Mouse (Mus musculus): Measurements from ENCODE around the gene Ostf1.

Ostf1 gene

DNA sequence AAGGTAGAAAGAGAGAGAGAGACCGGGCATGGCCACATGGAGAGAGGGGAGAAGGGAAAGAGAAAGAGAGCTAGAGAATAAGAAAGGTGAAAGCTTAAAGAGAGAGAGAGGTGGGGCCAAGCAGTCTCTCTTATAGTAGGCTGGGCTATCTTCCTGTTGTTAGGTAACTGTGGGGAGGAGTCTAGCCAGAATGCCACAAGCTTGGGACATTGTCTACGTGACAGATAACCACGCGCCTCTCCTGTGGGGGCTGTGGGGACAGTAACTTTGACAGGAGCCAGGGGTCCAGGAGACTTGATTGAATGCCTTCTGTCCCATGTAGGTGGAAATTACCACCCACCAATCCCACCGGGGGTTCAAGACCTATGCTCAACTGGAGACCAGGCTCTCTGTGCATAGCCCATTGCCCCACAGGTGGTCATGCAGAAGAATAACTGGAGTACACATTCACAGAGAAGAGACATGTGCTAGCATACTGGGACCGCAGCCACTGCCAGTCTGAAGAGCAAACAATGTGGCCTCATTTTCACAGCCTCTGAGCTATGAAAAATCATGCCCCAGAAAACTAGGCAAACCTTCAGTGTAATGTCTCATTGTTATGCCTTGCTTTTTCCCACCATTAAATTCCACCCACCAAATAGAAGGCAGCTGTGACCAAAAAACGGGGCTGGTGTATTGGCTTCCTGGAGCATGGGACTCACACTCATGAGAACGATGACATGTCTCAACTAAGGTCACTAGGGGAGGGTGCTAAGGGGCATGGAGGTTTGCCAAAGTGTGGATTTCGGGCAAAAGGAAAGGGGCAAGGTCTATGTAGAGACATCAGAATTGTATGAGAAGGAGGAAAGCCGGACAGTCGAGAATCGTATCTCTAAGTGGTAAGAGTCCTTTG lies 63.4 kb downstream of the Ostf1 start:
- DNase-seq = no peak

DNA sequence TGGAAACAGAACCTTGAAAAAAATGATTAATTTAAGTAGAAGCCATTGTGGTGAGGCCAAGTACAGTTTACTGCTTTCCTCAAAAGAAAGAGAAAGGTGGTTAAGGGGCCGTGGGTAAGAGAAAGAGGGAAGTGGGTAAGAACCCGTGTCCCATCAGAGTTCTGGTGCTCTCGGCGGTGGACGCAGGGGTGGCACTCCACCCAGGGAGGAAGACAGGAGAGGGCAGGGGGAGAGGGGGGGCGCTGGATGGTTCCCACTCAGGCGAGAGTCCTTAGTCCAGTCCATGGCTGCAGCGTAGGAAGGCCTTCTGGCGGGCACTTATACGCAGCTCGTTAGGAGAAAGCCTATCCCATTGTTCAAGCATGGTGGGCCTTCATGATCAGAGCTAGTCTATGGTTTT lies 64.1 kb downstream of the Ostf1 start:
- DNase-seq = no peak

DNA sequence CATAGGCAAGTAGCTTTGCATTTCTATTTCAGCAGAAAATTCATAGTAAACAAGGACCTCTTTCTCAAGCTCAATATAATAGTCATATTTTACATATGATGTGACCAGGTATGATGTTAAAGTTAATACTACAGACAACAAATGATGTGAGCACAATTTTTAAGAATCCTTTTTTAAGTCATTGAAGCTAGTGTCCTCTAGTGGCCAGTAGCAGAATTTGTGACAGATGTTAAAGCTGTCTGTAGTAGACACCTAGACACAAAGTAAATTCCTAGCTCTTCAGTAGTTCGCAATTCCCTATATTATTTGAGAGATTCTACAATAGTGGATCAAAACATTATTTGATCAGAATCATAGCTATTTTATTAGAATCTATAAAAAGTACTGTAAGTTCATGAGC lies 73.9 kb downstream of the Ostf1 start:
- DNase-seq = no peak

- DNase-seq = no peak
These were observed 76.0 kb downstream of the Ostf1 start for GRCm38 (mm10) chr19:18555645-18556044.

DNA sequence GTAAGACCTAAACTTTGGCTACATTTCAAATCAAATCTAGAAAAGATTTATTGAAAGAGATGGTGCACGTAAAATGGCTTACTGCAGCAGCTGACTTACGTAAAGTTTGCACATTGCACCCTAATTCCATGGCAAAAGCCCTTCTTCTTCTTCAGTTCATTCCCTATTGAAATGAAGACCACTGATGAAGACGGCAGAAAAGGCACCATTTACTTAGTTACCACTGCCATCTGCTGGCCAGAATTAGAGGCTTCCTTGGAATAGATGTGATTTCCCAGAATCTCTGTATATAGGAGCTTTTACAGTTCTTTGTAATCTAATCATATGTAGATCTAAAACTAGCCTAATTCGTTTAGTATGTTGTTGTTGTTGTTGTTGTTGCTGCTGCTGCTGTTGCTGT lies 83.0 kb downstream of the Ostf1 start:
- peak; percentile 81 for DNase-seq

Measured in lung, postnatal 14 days (tissue).